Mouse (Mus musculus): ENCODE results near the gene Gm6525.

GRCm38 (mm10) chr3:84180304-84180703 lies 6.4 kb downstream of the Gm6525 start:
- TF ChIP-seq CTCF (IDR thresholded peaks at IDR 0.05; ENCODE audit: borderline replicate concordance, insufficient read depth, low read length) = no peak
- no peak for TF ChIP-seq POLR2A (IDR thresholded peaks at IDR 0.05; ENCODE audit: low read depth, low read length)
